Mouse (Mus musculus): ENCODE results near the gene Xbp1. TPM values are rescaled to one million over a fixed set of nuclear protein-coding genes. Genes with fewer than 3 reads are reported as not detected.
A peak's percentile ranks its signal among the peaks of the same experiment; 100 is the strongest.
"Not testable (repeated sequence)": the region's sequence is repeated elsewhere in the genome, so short reads cannot be mapped to it uniquely, and the experiment has no call there.

The Xbp1 gene
- polyA plus RNA-seq, 1 experiment from 2014 or later: 289 TPM

DNA sequence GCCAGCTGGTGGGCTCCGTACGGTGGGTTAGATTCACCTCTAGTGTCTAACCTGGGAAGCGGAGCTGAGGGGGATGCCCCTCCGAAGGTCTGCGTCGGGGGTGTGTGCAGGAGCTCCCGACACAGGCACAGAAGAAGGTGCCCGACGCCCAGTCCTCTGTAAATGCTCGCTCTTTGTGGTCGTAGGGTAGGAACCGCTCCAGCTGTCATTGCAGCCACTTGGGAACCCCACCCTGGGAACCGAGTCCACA is 732 bp downstream of the Xbp1 start:
- ATAC-seq (ENCODE audit: insufficient read depth, low FRiP score, low read depth): no peak; the same call in 1 of the 2 replicates
- Histone ChIP-seq H3K4me1 (peaks cover 26% of the 10 kb centered on the region), H3K27ac (peak overlapping the region; percentile 91), H3K36me3 (peaks cover 30% of the 10 kb centered on the region), H3K9me3 (no peaks in the 10 kb centered on the region), H3K4me3 (replicated peaks) (peak overlapping the region; percentile 75), H3K27me3 (replicated peaks) (no peaks in the 10 kb centered on the region), H3K4me2 (peak overlapping the region; percentile 63), H3K9ac (peak overlapping the region; percentile 94)
- under 1% methylated on average over 13 of the region's 13 CpGs for WGBS

DNA sequence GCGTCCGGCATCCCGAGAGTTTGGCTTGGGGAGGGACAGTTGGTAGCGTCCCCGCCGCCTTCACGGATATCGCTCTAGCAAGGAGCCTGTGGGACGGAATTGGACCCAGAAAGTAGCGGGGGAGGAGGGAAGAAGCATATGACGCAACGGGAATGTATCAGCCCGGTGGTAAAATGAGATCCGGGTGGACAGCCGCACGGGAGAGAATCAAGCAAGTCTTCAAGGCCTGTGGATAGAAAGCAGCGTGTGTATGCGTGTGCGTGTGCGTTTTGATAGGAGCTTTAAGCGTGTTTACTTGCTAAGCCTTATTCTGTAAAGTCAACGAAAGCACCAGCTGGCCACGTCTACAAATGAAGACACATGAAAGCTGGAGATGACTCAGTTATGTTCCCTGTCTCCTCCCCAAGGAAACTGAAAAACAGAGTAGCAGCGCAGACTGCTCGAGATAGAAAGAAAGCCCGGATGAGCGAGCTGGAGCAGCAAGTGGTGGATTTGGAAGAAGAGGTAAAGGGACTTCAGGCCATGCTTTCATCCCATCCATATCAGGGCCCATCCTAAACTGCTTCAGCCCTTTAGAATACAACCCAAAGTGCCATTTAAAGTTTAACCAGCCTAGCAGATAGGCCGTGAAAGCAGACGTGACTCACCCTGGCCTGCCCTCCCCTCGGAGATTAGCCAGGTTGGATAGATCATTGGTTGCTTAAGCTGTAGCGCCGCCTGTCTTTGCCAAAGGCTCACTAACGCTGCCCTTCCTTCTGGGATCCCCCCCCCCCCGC is 1.2 kb downstream of the Xbp1 start:
- H3K9me3 ChIP-seq: no peaks in the 10 kb centered on the region
- H3K4me1 ChIP-seq: peaks cover 26% of the 10 kb centered on the region
- peaks cover 30% of the 10 kb centered on the region for H3K36me3 ChIP-seq
- H3K27ac ChIP-seq: peak overlapping the region; percentile 91
- under 1% methylated on average over 33 of the region's 34 CpGs for WGBS
- H3K27me3 ChIP-seq (replicated peaks): no peaks in the 10 kb centered on the region
- H3K4me3 ChIP-seq (replicated peaks): peak overlapping the region; percentile 75
- H3K9ac ChIP-seq: peak overlapping the region; percentile 94
- peak overlapping the region; percentile 63 for H3K4me2 ChIP-seq
- peak; percentile 63 for ATAC-seq (ENCODE audit: insufficient read depth, low FRiP score, low read depth)

DNA sequence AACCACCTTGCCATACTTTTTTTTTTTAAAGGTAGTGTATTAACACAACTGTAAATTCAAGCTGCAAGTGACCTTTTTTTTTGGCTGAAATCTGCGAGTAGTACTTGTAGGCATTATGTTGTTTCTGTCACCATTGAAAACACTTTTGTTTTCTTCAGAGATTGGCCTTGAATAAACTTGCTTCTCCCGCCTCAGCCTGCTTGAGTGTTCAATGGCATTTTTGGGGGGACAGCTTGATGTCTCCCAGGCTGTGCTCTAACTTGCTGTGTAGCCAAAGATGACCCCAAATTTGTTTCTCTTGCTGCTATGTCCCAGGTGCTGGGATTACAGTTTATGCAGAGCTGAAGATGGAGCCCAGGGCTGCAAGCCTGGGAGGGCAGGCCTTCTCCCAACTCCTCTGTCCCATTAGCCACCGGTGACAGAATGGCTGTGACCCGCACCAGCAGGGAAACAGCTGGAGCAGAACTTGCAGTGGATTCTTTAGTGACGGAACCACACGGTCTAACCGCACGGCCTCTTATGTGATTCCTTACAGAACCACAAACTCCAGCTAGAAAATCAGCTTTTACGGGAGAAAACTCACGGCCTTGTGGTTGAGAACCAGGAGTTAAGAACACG is 2.4 kb downstream of the Xbp1 start:
- H3K9ac ChIP-seq: peak overlapping the region; percentile 6; the same call in 1 of the 2 replicates
- H3K4me2 ChIP-seq: peak overlapping the region; percentile 63
- no peak for ATAC-seq (ENCODE audit: insufficient read depth, low FRiP score, low read depth)
- peaks cover 30% of the 10 kb centered on the region for H3K36me3 ChIP-seq
- H3K9me3 ChIP-seq: no peaks in the 10 kb centered on the region
- H3K4me1 ChIP-seq: peaks cover 26% of the 10 kb centered on the region
- H3K4me3 ChIP-seq (replicated peaks): peak overlapping the region; percentile 75
- no peaks in the 10 kb centered on the region for H3K27me3 ChIP-seq (replicated peaks)
- 0 out of 2 replicates have a peak overlapping the region, but pooled peaks have one; percentile 19 for H3K27ac ChIP-seq
- WGBS: 82% methylated on average over 11 of the region's 11 CpGs

DNA sequence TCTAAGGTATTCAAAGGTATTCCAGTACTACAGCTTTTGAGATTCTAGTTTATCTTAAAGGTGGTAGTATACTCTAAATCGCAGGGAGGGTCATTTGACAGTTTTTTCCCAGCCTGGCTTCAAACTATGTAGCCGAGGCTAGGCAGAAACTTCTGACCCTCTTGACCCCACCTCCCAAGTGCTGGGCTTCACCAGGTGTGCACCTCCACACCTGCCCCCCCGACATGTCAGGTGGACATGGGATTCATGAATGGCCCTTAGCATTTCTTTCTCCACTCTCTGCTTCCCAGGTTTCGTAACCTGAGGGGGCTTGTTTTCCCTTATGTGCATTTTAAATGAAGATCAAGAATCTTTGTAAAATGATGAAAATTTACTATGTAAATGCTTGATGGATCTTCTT is 5.0 kb downstream of the Xbp1 start:
- peaks cover 24% of the 10 kb centered on the region for H3K4me1 ChIP-seq
- no peaks in the 10 kb centered on the region for H3K9me3 ChIP-seq
- H3K9ac ChIP-seq: no peak overlapping the region
- peaks cover 32% of the 10 kb centered on the region for H3K36me3 ChIP-seq
- no peak overlapping the region for H3K4me2 ChIP-seq
- no peak overlapping the region for H3K4me3 ChIP-seq (replicated peaks)
- WGBS: 77% methylated on average over 4 of the region's 4 CpGs
- no peaks in the 10 kb centered on the region for H3K27me3 ChIP-seq (replicated peaks)
- no peak for ATAC-seq (ENCODE audit: insufficient read depth, low FRiP score, low read depth)
- no peak overlapping the region for H3K27ac ChIP-seq

DNA sequence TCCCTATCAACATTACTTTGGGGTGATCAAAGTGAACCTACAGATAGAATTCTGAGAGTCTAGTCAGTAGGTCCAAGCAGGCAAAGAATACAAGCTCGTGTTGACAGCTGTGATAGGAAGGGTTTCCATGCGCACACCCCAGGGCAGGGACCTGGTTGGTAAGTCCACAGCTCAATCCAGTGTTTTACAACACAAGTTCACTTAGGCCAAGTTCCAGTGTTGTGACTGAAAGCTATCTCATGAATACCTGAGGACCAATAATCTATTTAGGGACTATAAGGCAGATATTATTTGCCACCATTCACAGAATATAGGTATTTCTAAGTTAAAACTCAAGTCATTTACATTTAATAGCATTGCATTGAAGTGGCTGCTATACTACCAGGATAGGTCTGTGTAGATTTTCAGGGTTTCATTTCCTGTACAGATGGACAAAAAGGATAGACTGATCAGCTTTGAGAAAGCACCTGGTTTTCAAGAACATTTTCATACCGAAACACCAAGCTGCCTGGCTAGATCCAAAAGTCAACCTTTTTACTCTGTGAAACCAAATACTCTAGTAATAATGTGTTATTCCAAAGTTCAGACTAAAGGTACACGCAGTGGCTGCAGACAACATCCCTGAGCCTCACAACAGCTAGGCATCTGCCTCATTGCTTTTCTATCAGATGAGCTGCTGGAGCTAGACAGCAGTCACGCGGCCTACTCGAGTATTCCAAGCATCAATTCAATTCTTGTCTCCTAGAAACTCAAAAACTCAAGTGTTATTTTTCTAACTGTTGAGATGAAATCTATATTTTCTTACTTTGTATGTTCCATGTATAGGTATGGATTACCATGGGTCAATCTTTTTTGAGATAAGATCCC is 6.3 kb downstream of the Xbp1 start:
- Histone ChIP-seq H3K9me3 (no peaks in the 10 kb centered on the region), H3K9ac (no peak overlapping the region), H3K4me2 (no peak overlapping the region), H3K27ac (no peak overlapping the region), H3K36me3 (peaks cover 41% of the 10 kb centered on the region), H3K4me3 (replicated peaks) (no peak overlapping the region), H3K4me1 (peaks cover 24% of the 10 kb centered on the region), H3K27me3 (replicated peaks) (no peaks in the 10 kb centered on the region)
- no peak for ATAC-seq (ENCODE audit: insufficient read depth, low FRiP score, low read depth)
- 80% methylated on average over 7 of the region's 7 CpGs for WGBS

DNA sequence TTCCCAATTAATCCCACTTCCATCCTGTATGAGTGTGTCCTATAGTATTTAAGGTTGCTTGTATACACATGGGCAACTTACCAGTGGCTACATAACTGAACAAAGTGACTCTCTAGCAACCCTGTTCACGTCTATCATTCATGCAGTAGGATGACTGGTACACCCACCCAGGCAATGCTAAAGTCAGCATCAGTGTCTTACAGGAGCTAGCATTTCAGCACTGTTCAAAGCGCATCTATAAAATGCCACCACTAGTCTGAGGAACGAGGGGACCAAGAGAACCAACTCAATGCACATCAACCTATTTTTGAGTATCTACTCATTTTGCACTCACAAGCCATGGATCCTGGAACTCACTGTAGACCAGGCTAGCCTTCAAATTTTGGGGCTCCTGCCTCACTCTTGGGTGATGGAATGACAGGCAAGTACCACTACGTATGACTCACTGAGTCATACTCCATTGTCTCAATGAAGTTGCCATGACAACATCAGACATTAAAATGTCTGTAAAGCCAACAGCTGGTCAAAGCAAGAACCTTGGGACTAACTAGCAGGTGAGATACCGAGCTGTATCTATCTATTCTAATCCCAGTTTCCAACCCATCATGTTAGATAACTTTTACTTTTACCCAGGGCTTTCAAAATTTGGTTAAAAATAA is 7.5 kb downstream of the Xbp1 start:
- ATAC-seq (ENCODE audit: insufficient read depth, low FRiP score, low read depth): 0 out of 2 replicates have a peak, but pooled peaks have one; percentile 28
- Histone ChIP-seq H3K4me2 (no peak overlapping the region), H3K27ac (no peak overlapping the region), H3K9ac (no peak overlapping the region), H3K4me3 (replicated peaks) (no peak overlapping the region), H3K4me1 (peaks cover 13% of the 10 kb centered on the region), H3K36me3 (peaks cover 47% of the 10 kb centered on the region), H3K9me3 (no peaks in the 10 kb centered on the region), H3K27me3 (replicated peaks) (no peaks in the 10 kb centered on the region)
- 80% methylated on average over 5 of the region's 5 CpGs for WGBS

DNA sequence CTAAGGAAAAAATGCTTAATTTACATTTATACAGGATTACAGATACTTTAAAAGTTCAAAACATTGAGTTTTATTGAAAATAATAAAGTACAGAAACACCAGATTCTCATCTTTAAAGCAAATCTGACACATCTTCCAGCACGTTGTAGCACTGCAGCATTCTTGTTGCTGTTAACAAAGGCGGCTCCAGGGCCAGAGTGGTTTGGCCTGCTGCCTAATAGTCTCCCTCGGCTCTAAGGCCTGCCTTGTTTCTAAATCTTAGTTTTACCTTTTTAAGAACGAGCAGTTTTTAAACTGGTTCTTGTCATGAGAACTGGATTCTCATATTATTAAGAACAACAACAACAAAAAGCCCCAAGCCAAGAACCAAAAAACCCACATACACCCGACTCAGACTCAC is 8.4 kb downstream of the Xbp1 start:
- Histone ChIP-seq H3K9me3 (no peaks in the 10 kb centered on the region), H3K27me3 (replicated peaks) (no peaks in the 10 kb centered on the region), H3K9ac (no peak overlapping the region), H3K27ac (no peak overlapping the region), H3K4me3 (replicated peaks) (no peak overlapping the region), H3K36me3 (peaks cover 46% of the 10 kb centered on the region), H3K4me1 (peaks cover 5% of the 10 kb centered on the region; the same call in 1 of the 2 replicates), H3K4me2 (no peak overlapping the region)
- 51% methylated on average over 5 of the region's 5 CpGs for WGBS
- no peak for ATAC-seq (ENCODE audit: insufficient read depth, low FRiP score, low read depth)

DNA sequence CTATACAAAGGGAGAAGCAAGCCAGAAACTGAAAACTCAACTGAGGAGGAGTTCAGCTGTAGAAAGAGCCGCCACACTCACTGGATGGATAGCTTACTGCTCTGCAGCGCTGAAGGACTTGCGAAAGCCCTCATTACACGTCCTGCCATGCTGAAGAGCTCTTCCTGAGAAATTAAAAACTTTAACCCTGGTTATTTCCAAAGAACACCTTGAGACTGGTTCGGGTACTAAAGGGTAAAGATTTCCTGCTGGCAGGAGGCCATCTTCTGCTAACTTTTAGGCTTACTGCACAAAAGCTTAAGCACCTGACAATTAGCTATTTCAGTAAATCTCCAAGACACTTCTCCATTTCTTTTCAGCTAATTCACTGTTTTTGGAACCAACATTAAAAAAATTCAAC is 9.7 kb downstream of the Xbp1 start:
- Histone ChIP-seq H3K9ac (no peak overlapping the region), H3K4me1 (no peaks in the 10 kb centered on the region), H3K4me3 (replicated peaks) (no peak overlapping the region), H3K27me3 (replicated peaks) (no peaks in the 10 kb centered on the region), H3K4me2 (no peak overlapping the region), H3K36me3 (peaks cover 42% of the 10 kb centered on the region), H3K9me3 (no peaks in the 10 kb centered on the region), H3K27ac (no peak overlapping the region)
- 72% methylated on average over 5 of the region's 5 CpGs for WGBS
- ATAC-seq (ENCODE audit: insufficient read depth, low FRiP score, low read depth): no peak

DNA sequence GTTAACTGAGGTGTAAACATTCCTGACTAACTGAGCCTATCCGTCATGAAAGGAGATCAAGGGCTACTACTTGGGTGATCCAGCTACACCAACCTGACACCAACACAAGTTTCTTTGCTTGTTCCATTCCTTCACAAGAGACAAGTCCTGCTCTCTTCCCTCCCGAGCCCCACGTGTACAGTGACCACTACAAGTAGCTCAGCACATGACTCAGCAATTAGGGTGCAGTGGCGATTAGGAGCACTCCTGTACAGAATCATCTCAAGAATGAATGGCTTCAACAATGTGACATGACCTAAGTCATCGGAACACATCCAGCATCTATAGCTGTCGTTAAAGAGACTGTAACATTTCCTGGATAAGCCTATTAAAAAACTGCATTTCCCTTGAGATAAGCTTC is 10.3 kb downstream of the Xbp1 start:
- no peak overlapping the region for H3K27ac ChIP-seq
- peaks cover 38% of the 10 kb centered on the region for H3K36me3 ChIP-seq
- no peaks in the 10 kb centered on the region for H3K4me1 ChIP-seq
- no peaks in the 10 kb centered on the region for H3K9me3 ChIP-seq
- H3K27me3 ChIP-seq (replicated peaks): no peaks in the 10 kb centered on the region
- H3K4me3 ChIP-seq (replicated peaks): no peak overlapping the region
- WGBS: 68% methylated on average over 6 of the region's 6 CpGs
- ATAC-seq (ENCODE audit: insufficient read depth, low FRiP score, low read depth): no peak
- no peak overlapping the region for H3K9ac ChIP-seq
- H3K4me2 ChIP-seq: no peak overlapping the region

DNA sequence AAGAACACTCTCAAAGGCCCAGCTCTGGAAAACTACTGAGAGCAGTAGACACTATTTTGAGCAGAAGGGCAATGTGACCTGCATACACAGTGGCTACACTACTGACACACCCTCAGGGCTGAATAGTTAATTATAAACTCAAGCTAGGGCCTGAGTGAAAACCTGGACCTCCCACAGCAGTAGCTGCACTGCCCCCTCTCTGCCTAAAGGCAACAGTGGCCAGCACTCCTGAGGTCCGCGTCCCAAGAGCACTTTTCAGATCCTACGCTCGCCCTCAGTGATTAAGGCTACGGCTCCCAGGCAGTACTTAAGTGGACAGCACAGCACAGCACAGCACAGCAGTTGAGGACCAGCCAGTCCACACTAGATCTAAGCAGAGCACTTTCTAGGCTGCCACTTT is 12.6 kb downstream of the Xbp1 start:
- no peak for ATAC-seq (ENCODE audit: insufficient read depth, low FRiP score, low read depth)
- H3K9ac ChIP-seq: no peak overlapping the region
- no peak overlapping the region for H3K4me2 ChIP-seq
- H3K27ac ChIP-seq: no peak overlapping the region
- no peaks in the 10 kb centered on the region for H3K4me1 ChIP-seq
- no peak overlapping the region for H3K4me3 ChIP-seq (replicated peaks)
- WGBS: 84% methylated on average over 5 of the region's 5 CpGs
- H3K36me3 ChIP-seq: peaks cover 38% of the 10 kb centered on the region
- no peaks in the 10 kb centered on the region for H3K27me3 ChIP-seq (replicated peaks)
- no peaks in the 10 kb centered on the region for H3K9me3 ChIP-seq

DNA sequence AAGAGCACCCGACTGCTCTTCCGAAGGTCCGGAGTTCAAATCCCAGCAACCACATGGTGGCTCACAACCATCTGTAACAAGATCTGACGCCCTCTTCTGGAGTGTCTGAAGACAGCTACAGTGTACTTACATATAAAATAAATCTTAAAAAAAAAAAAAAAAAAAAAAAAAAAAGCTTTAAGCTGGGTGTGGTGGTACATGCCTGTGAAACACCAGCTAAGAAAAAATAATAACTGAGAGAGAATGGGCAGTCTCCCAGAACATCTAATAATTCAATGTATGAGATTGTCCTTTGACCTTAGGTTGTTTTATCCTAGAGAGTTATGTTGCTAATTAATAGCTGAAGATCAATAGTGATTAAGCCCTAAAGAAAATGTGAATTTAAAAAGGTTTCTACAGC is 17.0 kb downstream of the Xbp1 start:
- 85% methylated on average over 4 of the region's 4 CpGs for WGBS
- not testable (repeated sequence) for ATAC-seq (ENCODE audit: insufficient read depth, low FRiP score, low read depth)

More for the DNA sequence above, 17.0 kb downstream of the Xbp1 start:
- not testable (repeated sequence) for H3K4me2 ChIP-seq; H3K4me3 ChIP-seq (replicated peaks); H3K9me3 ChIP-seq; H3K9ac ChIP-seq; H3K27ac ChIP-seq; H3K4me1 ChIP-seq; H3K27me3 ChIP-seq (replicated peaks)
- H3K36me3 ChIP-seq: peaks cover 22% of the 10 kb centered on the region

Measured in stomach, embryonic 15.5 days (tissue).